Mouse (Mus musculus) liver, postnatal 0 days (tissue): ENCODE data around the gene Lrmda.

ENCODE experiments used
- CTCF ChIP-seq: sonication (generic); IDR thresholded peaks from 2 replicates; pipeline ENCODE4 v1.5.1; 2016; ENCODE audit warnings: antibody characterized with exemption, low read depth
- EP300 ChIP-seq: IDR thresholded peaks from 2 replicates; pipeline ENCODE4 v1.6.1; 2016; ENCODE audit warnings: antibody characterized with exemption, low read depth, mild to moderate bottlenecking

- TF ChIP-seq CTCF (no peak), EP300 (no peak)
Measured at GRCm38 (mm10) chr14:21985426-21985931, 34.0 kb upstream of the Lrmda start.
